Mouse (Mus musculus) olfactory bulb, adult 2 months (tissue): ENCODE measurements around the gene Twf2. TPM values are rescaled to one million over a fixed set of nuclear protein-coding genes. Genes with fewer than 3 reads are reported as not detected.

Source experiments
- H3K27ac ChIP-seq: fragments of 200-500 bp; 2 replicates; pipeline ENCODE4 v1.5.1; 2012; ENCODE audit warnings: low read depth, low read length; ENCODE audit not compliant: insufficient read depth
- H3K4me1 ChIP-seq: fragments of 200-500 bp; 2 replicates; pipeline ENCODE4 v1.6.1; 2012; ENCODE audit warnings: low read length; ENCODE audit not compliant: control insufficient read depth, insufficient read depth
- H3K4me3 ChIP-seq: fragments of 200-500 bp; 2 replicates; pipeline ENCODE4 v1.5.1; 2012; ENCODE audit warnings: mild to moderate bottlenecking, low read depth, low read length, moderate library complexity; ENCODE audit not compliant: insufficient read depth
- CTCF ChIP-seq: fragments of 200-500 bp; IDR thresholded peaks from 2 replicates; pipeline ENCODE4 v1.5.1; 2012; ENCODE audit warnings: low read depth, mild to moderate bottlenecking, low read length, moderate library complexity; ENCODE audit not compliant: insufficient read depth
- POLR2A ChIP-seq: fragments of 200-500 bp; IDR thresholded peaks from 2 replicates; pipeline ENCODE4 v1.6.1; 2012; ENCODE audit warnings: mild to moderate bottlenecking, low read depth, low read length, moderate library complexity; ENCODE audit not compliant: insufficient read depth
- WGBS: fragments of 180-500 bp; shearing (Covaris S2); methylation state at CpG from one replicate; pipeline ENCODE4 v1.1.7; 2018; 5-methylcytosine and 5-hydroxymethylcytosine counted together
- polyA plus RNA-seq: library from polyadenylated mRNA; stranded (reverse); fragments of >200 nt; gene quantifications from 2 replicates; pipeline ENCODE4 v1.2.4, GENCODE M21; 2012; ENCODE audit warnings: low replicate concordance; ENCODE audit not compliant: missing spikeins, insufficient read depth, insufficient read length

Twf2 gene
- polyA plus RNA-seq, 1 experiment: not detected

DNA sequence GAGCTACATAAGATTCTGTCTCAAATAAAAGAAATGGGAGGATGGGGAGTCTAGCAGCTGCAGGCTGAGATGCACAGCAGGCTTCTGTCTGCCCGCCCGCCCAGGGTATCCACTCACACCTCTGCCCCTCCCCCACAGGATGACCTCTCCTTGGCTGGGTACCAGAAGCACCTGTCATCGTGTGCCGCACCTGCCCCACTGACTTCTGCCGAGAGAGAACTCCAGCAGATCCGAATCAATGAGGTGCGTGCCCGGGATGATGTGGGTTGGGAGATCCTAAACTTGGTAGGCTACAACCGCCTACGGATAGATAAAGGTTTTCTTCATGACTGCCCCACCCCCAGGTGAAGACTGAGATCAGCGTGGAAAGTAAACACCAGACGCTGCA, 9.7 kb downstream of the Twf2 start:
- no peak overlapping the region for H3K27ac ChIP-seq
- no peak overlapping the region for H3K4me3 ChIP-seq
- peaks cover 17% of the 10 kb centered on the region for H3K4me1 ChIP-seq
- TF ChIP-seq POLR2A (no peak), CTCF (no peak)
- 87% methylated on average over 12 of the region's 12 CpGs for WGBS

DNA sequence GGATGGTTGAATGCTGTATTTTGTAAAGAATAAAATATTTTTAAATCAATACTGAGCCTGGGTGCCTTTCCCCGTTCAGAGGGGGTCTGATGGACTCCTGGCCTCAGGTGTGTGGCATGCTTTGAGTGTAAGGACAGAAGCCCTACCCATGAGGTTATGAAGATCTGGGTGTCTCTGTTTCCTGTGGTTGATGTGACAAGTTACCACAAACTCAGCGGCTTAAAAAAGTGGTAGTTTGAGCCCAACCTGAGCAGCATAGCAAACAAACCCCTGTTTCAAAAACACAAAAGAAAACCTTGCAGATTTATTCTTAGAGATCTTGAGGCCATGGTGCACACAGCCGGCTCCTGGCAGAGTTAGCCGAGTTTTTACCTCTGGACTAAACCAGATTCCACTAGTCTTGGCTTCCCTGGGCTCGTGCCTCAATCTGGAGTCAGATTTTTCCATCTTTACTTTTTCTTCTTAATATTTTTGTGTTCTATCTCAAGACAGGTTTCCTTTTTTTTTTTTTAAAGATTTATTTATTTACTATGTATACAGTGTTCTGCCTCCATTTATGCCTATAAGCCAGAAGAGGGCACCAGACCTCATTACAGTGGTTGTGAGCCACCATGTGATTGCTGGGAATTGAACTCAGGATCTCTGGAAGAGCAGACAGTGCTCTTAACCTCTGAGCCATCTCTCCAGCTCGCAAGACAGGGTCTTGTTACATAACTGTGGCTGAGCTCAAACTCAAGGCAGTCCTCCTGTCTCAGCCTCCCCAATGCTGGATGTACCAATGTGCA, 12.6 kb downstream of the Twf2 start:
- H3K4me3 ChIP-seq: no peak overlapping the region
- no peak overlapping the region for H3K27ac ChIP-seq
- TF ChIP-seq CTCF (no peak), POLR2A (no peak)
- H3K4me1 ChIP-seq: peaks cover 15% of the 10 kb centered on the region
- 89% methylated on average over 6 of the region's 6 CpGs for WGBS

DNA sequence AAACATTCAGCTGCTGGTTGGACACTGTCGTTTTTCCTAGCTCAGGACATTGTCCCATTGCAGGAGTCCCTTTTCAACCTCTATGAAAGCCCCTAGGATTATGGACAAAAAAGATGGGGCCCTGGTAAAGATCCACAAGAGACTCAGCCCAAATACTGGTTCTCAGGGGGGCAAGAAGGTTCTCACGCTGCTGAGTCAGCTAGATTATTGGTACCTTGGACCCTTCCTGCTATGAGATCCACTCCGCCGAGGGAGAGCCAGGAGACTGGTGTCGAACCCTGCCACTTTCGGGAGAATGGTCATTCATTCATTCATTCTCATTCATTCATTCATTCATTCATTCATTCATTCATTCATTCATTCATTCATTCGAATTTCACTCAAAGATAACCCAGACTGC, 14.1 kb downstream of the Twf2 start:
- 81% methylated on average over 7 of the region's 7 CpGs for WGBS
- no peak for TF ChIP-seq CTCF
- TF ChIP-seq POLR2A: no peak
- Histone ChIP-seq H3K4me1 (peaks cover 4% of the 10 kb centered on the region), H3K27ac (no peak overlapping the region), H3K4me3 (no peak overlapping the region)

DNA sequence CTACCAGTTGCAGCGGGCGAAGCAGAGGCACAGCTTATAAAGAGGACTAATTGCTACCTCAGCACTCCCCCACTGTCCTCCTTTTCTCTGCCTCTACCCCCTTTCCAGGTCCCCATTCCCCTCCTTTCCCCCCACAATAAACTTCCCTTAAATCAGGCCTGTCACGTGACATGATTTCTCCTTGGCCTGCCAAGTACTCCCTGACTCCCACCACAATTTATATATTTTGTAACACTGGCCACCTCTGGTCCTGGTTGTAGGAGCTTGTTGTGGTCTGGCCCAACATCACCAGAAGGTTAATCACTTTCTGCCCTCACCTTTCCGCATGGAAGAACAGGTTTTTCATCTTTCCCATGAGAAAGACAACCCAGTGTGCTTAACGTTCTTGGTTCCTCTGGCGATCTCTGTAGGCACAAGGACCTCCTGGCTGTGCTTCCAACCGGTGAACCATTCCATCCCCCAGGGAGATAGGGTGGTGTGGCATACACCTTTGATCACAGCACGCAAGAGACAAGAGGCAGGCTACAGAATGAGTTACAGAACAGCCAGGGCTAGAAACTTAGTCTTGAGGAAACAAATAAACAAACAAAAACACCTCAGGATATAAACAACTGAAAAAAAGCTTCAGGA, 18.1 kb downstream of the Twf2 start:
- TF ChIP-seq CTCF (no peak), POLR2A (no peak)
- Histone ChIP-seq H3K4me3 (no peak overlapping the region), H3K4me1 (peaks cover 6% of the 10 kb centered on the region), H3K27ac (no peak overlapping the region)
- 82% methylated on average over 8 of the region's 8 CpGs for WGBS

DNA sequence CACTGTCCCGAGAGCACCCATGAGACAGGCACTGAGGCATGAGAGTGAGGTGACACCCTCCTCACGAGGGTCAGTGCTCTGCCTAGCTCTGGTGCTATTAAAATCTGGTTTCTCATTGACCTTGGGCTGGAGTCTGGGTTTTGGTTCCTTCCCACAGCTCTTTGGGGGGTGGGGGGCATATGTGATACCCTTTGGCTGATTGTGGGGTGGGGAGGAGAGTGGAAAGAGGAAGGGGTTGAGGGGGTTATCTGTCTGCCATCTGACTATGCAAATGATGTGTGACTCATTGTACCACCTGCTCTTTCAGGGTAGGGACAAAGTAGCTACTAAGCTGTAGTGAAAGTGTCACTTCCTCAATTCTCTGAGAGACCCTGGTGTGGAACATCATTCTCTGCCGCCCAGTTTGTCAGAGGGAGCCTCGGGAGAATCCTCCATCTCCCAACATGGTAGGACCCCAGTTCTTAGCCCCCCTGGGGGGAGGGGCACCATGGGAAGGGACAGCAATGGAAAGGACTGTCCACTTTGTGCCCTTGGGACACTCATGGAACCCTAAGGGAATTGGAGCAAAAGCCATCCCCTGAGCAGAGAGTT, 19.4 kb downstream of the Twf2 start, which contains the start of gene Tlr9:
Gene Tlr9 (plus strand): TSS at position 338 of the 591 bp plus-strand sequence.
- TF ChIP-seq POLR2A (no peak), CTCF (no peak)
- H3K27ac ChIP-seq: no peak within 1 kb of the TSS
- no peak within 1 kb of the TSS for H3K4me3 ChIP-seq
- peaks cover 10% of the 10 kb centered on the region for H3K4me1 ChIP-seq
- WGBS: 77% methylated on average over 4 of the region's 4 CpGs

DNA sequence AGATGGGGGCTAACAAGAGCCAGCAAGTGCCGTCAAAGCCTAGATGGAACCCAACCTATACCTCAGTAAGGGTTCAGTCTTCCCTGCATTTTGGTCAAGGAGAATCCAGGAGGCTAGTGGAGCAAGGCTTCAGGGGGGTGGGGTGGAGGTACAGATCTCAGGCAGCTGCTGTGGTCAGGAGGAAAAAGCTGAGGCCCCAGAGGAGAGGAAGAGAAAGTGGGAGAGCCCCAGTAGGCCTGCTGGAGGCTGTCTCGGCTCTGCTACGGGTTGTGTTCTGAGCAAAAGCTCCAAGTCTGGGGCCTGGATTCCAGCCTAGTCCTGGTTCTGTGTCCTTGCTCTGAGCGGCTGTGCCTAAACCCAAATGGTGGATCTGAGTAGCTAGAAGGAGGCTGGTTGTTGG, 20.1 kb downstream of the Twf2 start:
- peaks cover 10% of the 10 kb centered on the region for H3K4me1 ChIP-seq
- WGBS: 96% methylated on average over 4 of the region's 4 CpGs
- no peak overlapping the region for H3K4me3 ChIP-seq
- no peak overlapping the region for H3K27ac ChIP-seq
- TF ChIP-seq POLR2A (no peak), CTCF (no peak)

DNA sequence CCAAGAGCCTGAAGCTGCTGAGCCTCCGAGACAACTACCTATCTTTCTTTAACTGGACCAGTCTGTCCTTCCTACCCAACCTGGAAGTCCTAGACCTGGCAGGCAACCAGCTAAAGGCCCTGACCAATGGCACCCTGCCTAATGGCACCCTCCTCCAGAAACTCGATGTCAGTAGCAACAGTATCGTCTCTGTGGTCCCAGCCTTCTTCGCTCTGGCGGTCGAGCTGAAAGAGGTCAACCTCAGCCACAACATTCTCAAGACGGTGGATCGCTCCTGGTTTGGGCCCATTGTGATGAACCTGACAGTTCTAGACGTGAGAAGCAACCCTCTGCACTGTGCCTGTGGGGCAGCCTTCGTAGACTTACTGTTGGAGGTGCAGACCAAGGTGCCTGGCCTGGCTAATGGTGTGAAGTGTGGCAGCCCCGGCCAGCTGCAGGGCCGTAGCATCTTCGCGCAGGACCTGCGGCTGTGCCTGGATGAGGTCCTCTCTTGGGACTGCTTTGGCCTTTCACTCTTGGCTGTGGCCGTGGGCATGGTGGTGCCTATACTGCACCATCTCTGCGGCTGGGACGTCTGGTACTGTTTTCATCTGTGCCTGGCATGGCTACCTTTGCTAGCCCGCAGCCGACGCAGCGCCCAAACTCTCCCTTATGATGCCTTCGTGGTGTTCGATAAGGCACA, 22.7 kb downstream of the Twf2 start:
- TF ChIP-seq POLR2A: no peak
- no peak for TF ChIP-seq CTCF
- WGBS: 64% methylated on average over 24 of the region's 24 CpGs
- H3K27ac ChIP-seq: no peak overlapping the region
- H3K4me1 ChIP-seq: peaks cover 10% of the 10 kb centered on the region
- peak overlapping the region; percentile 44 for H3K4me3 ChIP-seq

DNA sequence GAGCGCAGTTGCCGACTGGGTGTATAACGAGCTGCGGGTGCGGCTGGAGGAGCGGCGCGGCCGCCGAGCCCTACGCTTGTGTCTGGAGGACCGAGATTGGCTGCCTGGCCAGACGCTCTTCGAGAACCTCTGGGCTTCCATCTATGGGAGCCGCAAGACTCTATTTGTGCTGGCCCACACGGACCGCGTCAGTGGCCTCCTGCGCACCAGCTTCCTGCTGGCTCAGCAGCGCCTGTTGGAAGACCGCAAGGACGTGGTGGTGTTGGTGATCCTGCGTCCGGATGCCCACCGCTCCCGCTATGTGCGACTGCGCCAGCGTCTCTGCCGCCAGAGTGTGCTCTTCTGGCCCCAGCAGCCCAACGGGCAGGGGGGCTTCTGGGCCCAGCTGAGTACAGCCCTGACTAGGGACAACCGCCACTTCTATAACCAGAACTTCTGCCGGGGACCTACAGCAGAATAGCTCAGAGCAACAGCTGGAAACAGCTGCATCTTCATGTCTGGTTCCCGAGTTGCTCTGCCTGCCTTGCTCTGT, 23.3 kb downstream of the Twf2 start:
- peak overlapping the region; percentile 44 for H3K4me3 ChIP-seq
- peak; percentile 29; the same call in 1 of the 2 replicates for TF ChIP-seq CTCF
- TF ChIP-seq POLR2A: 0 out of 2 replicates have a peak, but pooled peaks have one; percentile 16
- 7% methylated on average over 34 of the region's 34 CpGs for WGBS
- H3K27ac ChIP-seq: no peak overlapping the region
- H3K4me1 ChIP-seq: peaks cover 10% of the 10 kb centered on the region
